Mouse (Mus musculus) heart, adult 2 months (tissue): Measurements from ENCODE around the gene Olfr560. TPM values are rescaled to one million over a fixed set of nuclear protein-coding genes. Genes with fewer than 3 reads are reported as not detected.

Source experiments
- DNase-seq, 2 experiments: peaks; one replicate each; pipeline ENCODE4 v3.0.0; 2021
- H3K27ac ChIP-seq: fragments of 200-600 bp; 2 replicates; pipeline ENCODE4 v1.8.1; 2022
- H3K27me3 ChIP-seq: fragments of 200-500 bp; 2 replicates; pipeline ENCODE4 v1.6.1; 2012; ENCODE audit warnings: mild to moderate bottlenecking, low read length, inconsistent platforms, mixed read lengths; ENCODE audit not compliant: control insufficient read depth, insufficient read depth
- H3K36me3 ChIP-seq: fragments of 200-500 bp; 2 replicates; pipeline ENCODE4 v1.6.1; 2012; ENCODE audit warnings: low read length, inconsistent platforms; ENCODE audit not compliant: control insufficient read depth, insufficient read depth
- H3K4me1 ChIP-seq: fragments of 200-500 bp; 2 replicates; pipeline ENCODE4 v1.6.1; 2011; ENCODE audit warnings: low read length; ENCODE audit not compliant: control insufficient read depth, insufficient read depth
- H3K4me3 ChIP-seq: fragments of 200-600 bp; 2 replicates; pipeline ENCODE4 v1.8.1; 2022
- H3K79me2 ChIP-seq: fragments of 200-500 bp; replicated peaks from 2 replicates; pipeline ENCODE4 v1.6.1; 2012; ENCODE audit warnings: mild to moderate bottlenecking, inconsistent platforms, low read length, moderate library complexity, mixed read lengths; ENCODE audit not compliant: control insufficient read depth, insufficient read depth
- H3K9ac ChIP-seq: fragments of 200-500 bp; 2 replicates; pipeline ENCODE4 v1.6.1; 2012; ENCODE audit warnings: low read depth, mild to moderate bottlenecking, control low read depth, inconsistent platforms, low read length, mixed read lengths
- CTCF ChIP-seq: fragments of 200-600 bp; IDR thresholded peaks from 2 replicates; pipeline ENCODE4 v1.8.1; 2022; ENCODE audit warnings: antibody characterized with exemption, mild to moderate bottlenecking, moderate library complexity
- EP300 ChIP-seq: fragments of 200-500 bp; IDR thresholded peaks from 2 replicates; pipeline ENCODE4 v1.6.1; 2011; ENCODE audit warnings: low read depth, low read length, control low read depth; ENCODE audit not compliant: insufficient read depth
- POLR2A ChIP-seq: fragments of 200-500 bp; IDR thresholded peaks from 2 replicates; pipeline ENCODE4 v1.6.1; 2011; ENCODE audit warnings: mild to moderate bottlenecking, low read depth, low read length, control low read depth; ENCODE audit not compliant: insufficient read depth
- WGBS: fragments of 180-500 bp; shearing (Covaris S2); methylation state at CpG from one replicate; pipeline ENCODE4 v1.1.7; 2018; 5-methylcytosine and 5-hydroxymethylcytosine counted together
- intact Hi-C: fragments of 180-260 bp; cut with DNase I; formaldehyde crosslinking; loops from one replicate; pipeline ENCODE4 v1.15.1; 2025
- long read RNA-seq: library from polyadenylated mRNA; stranded (forward); transcript quantifications from one replicate; pipeline ENCODE4 v2.0.0, GENCODE M21; 2021
- polyA plus RNA-seq: library from polyadenylated mRNA; depleted of rRNA; stranded (reverse); fragments of >200 nt; gene quantifications from 2 replicates; pipeline ENCODE4 v1.2.3, GENCODE M21; 2012; rRNA removed
- total RNA-seq, 2 experiments: library from RNA; stranded (reverse); gene quantifications; 2 replicates each; pipeline ENCODE4 v1.2.3; 2021

The Olfr560 gene
- total RNA-seq (not detected), polyA plus RNA-seq (0.20 TPM in 2 replicates)
- long read RNA-seq, result 0 reads

DNA sequence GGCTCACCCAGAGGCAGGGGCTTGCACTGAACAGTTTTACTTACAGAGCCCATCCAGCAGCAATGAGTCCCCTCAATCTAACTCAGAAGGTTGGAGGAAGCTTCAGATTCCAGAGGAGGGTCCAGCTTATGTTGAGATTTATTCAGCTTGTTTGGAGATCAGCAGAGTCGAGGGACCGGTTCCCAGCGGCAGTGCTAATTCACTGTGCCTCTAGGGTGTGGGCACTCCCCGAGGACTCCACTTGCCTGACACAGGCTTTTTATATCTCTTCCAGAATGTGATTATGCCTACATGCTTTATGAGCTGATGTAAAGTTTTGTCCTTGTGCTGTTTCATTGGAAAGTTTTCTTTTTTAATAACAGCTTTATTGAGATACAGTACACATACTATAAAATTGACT lies at the start of gene Olfr560, which contains the start of gene Olfr78:
Olfr560 (minus strand) TSS at position 101 of the 400 bp plus-strand sequence.
Olfr78 (minus strand) TSS at position 206 of the 400 bp plus-strand sequence.
- Histone ChIP-seq H3K4me3 (no peak within 1 kb of the TSS), H3K27ac (no peak within 1 kb of the TSS), H3K79me2 (no peaks in the 10 kb centered on the region), H3K4me1 (no peaks in the 10 kb centered on the region), H3K36me3 (no peaks in the 10 kb centered on the region), H3K27me3 (no peaks in the 10 kb centered on the region), H3K9ac (no peak within 1 kb of the TSS)
- no peak for DNase-seq
- TF ChIP-seq CTCF (no peak), POLR2A (no peak), EP300 (no peak)
- intact Hi-C loops, result loop anchor here (10.0 kb wide), 1 partner anchor 94 kb away; the partner anchor contains the start of gene Olfr556
- 61% methylated on average over 4 of the region's 4 CpGs for WGBS

DNA sequence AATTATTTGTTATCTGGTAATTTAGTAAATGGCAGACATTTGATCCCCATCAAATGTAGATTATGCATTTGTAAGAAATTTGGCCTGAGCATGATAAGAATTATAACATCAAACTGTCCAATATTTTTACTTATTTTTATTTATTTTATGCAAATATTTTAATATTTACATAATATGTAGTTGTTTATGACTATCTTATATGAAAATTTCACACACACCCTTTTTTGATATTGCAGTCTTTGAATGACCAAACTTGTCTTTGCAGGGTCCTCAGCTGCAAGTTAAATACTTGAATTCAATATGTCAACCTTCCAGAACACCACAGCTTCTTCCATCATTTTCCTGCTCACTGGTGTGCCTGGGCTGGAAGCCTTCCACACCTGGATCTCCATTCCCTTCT lies 44.0 kb upstream of the Olfr560 start, which contains the start of gene Olfr564:
Olfr564 (plus strand) TSS at position 301 of the 400 bp plus-strand sequence.
- intact Hi-C loops, result no loop called here
- no peak for DNase-seq
- H3K79me2 ChIP-seq, result no peaks in the 10 kb centered on the region
- no peaks in the 10 kb centered on the region for H3K27me3 ChIP-seq
- H3K9ac ChIP-seq, result no peak within 1 kb of the TSS
- no peak within 1 kb of the TSS for H3K4me3 ChIP-seq
- H3K27ac ChIP-seq, result no peak within 1 kb of the TSS
- H3K36me3 ChIP-seq, result no peaks in the 10 kb centered on the region
- TF ChIP-seq POLR2A (no peak), CTCF (no peak), EP300 (no peak)
- no peaks in the 10 kb centered on the region for H3K4me1 ChIP-seq

DNA sequence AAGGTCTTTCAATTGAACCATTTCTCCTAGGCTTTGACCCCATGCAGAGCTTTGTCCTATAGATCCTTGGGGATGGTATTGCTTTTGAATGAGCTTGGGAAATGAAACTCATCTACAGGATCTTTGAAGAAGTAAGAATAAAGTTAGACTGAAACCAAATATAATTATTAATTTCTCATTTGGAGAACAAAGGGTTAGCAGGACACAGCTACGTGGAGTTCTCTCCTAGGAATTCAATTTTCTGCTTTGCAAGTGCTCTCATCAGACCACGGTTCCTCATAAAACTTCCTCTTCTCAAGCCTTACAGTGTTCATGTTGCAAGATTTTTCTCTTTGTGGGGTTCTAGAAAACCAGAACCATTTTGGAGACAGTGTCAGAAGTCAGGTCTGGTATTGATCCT lies 11.8 kb upstream of the Olfr560 start, which contains the start of gene Olfr561:
Olfr561 (plus strand) TSS at position 301 of the 400 bp plus-strand sequence.
- intact Hi-C loops, result no loop called here

DNA sequence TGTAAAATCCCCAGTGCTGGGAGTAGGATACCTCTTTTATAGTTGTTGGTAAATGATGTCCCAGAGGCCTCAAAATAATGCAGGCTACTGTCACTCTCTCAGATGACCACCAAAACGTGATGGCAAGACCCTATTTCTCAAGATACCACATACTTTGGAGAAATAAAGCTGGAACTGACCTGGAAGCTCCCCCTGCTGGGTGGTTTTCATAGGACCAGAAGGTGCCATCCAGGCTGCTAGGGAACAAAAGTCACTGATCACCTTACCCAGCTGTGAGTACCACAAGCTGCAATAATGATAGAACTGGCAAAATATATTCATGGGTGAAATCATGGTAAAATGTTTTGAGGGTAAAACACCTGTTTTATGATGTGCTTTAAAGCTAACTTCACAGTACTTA lies 7.1 kb downstream of the Olfr560 start:
- Histone ChIP-seq H3K4me1 (no peaks in the 10 kb centered on the region), H3K79me2 (no peaks in the 10 kb centered on the region), H3K4me3 (no peak overlapping the region), H3K36me3 (no peaks in the 10 kb centered on the region), H3K27me3 (no peaks in the 10 kb centered on the region), H3K27ac (no peak overlapping the region), H3K9ac (no peak overlapping the region)
- intact Hi-C loops, result loop anchor here (2.0 to 10.0 kb wide), 2 partner anchors 87 to 239 kb away; partner anchors contain the start of gene Olfr556
- no peak for DNase-seq
- 3% methylated on average over 1 of the region's 1 CpGs for WGBS
- TF ChIP-seq CTCF (peak; percentile 62), EP300 (no peak), POLR2A (no peak)

More for the DNA sequence above, 11.8 kb upstream of the Olfr560 start, which contains the start of gene Olfr561:
- no peak for DNase-seq
- H3K27ac ChIP-seq, result no peak within 1 kb of the TSS
- H3K9ac ChIP-seq, result no peak within 1 kb of the TSS
- no peaks in the 10 kb centered on the region for H3K79me2 ChIP-seq
- H3K36me3 ChIP-seq, result no peaks in the 10 kb centered on the region
- H3K4me3 ChIP-seq, result no peak within 1 kb of the TSS
- no peaks in the 10 kb centered on the region for H3K4me1 ChIP-seq
- TF ChIP-seq EP300 (no peak), POLR2A (no peak), CTCF (no peak)
- WGBS, result 42% methylated on average over 2 of the region's 2 CpGs
- H3K27me3 ChIP-seq, result no peaks in the 10 kb centered on the region

DNA sequence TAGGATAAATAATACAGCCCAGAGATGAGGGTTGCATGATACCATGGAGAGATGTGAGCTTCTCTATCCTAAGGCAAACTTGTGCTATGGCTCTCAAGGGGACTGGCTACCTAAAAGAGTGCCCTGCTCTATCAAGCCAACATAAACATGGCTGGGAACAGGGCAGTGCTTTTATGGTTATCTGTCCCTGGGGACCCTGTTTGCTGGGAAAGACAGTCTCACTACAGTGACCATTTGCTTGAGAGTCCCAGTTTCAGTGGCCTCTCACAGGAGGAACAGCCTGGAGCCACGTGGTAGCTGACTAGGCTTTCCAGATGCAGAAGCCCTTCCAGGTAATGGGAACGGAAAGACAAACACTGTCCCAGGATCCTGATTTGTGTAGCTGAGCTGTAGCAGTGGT lies 21.5 kb downstream of the Olfr560 start:
- no peak for DNase-seq
- intact Hi-C loops, result no loop called here
- 32% methylated on average over 2 of the region's 2 CpGs for WGBS
- no peaks in the 10 kb centered on the region for H3K4me1 ChIP-seq
- no peaks in the 10 kb centered on the region for H3K79me2 ChIP-seq
- H3K36me3 ChIP-seq, result no peaks in the 10 kb centered on the region
- TF ChIP-seq EP300 (no peak), CTCF (no peak), POLR2A (no peak)
- no peaks in the 10 kb centered on the region for H3K27me3 ChIP-seq
- no peak overlapping the region for H3K4me3 ChIP-seq
- no peak overlapping the region for H3K27ac ChIP-seq
- no peak overlapping the region for H3K9ac ChIP-seq

DNA sequence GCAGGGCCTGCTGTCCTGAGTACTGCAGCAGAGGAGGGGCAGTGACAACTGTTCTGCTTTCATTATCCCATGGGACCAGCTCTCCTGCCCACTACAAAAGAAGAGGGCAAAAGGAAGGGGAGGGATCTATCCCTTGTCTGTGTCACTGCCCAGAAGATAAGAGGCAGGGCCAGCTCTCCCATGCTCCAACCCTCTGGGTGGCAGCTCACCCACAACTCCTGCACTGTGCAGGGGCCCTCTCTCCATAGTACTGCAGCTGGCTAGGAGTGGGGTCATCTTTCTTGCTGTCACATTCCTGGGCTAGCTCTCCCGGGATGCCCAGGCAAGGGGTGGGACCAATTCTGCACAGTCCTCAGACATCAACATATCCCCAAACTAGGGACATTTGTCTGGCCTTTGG lies 25.4 kb downstream of the Olfr560 start:
- Histone ChIP-seq H3K27me3 (no peaks in the 10 kb centered on the region), H3K4me3 (no peak overlapping the region), H3K9ac (no peak overlapping the region), H3K4me1 (no peaks in the 10 kb centered on the region), H3K79me2 (no peaks in the 10 kb centered on the region), H3K36me3 (no peaks in the 10 kb centered on the region), H3K27ac (no peak overlapping the region)
- WGBS, result 48% methylated on average over 1 of the region's 1 CpGs
- no peak for DNase-seq
- intact Hi-C loops, result no loop called here
- TF ChIP-seq EP300 (no peak), POLR2A (no peak), CTCF (no peak)
